Mouse (Mus musculus): ENCODE results near the gene 4933407L21Rik. TPM values are rescaled to one million over a fixed set of nuclear protein-coding genes. Genes with fewer than 3 reads are reported as not detected.

The 4933407L21Rik gene
- polyA plus RNA-seq, 1 experiment from 2014 or later: 8.9 TPM

GRCm38 (mm10) chr1:85899388-85899761 lies 28.9 kb upstream of the 4933407L21Rik start:
- Histone ChIP-seq H3K4me2 (peak overlapping the region; percentile 78), H3K4me3 (0 out of 2 replicates have a peak overlapping the region, but pooled peaks have one; percentile 10), H3K4me1 (peaks cover 73% of the 10 kb centered on the region), H3K9me3 (no peaks in the 10 kb centered on the region), H3K9ac (no peak overlapping the region), H3K27me3 (replicated peaks) (no peaks in the 10 kb centered on the region), H3K36me3 (replicated peaks) (peaks cover 11% of the 10 kb centered on the region; the same call in 1 of the 2 replicates), H3K27ac (peak overlapping the region; percentile 81)
- ATAC-seq (replicated peaks): no peak

DNA sequence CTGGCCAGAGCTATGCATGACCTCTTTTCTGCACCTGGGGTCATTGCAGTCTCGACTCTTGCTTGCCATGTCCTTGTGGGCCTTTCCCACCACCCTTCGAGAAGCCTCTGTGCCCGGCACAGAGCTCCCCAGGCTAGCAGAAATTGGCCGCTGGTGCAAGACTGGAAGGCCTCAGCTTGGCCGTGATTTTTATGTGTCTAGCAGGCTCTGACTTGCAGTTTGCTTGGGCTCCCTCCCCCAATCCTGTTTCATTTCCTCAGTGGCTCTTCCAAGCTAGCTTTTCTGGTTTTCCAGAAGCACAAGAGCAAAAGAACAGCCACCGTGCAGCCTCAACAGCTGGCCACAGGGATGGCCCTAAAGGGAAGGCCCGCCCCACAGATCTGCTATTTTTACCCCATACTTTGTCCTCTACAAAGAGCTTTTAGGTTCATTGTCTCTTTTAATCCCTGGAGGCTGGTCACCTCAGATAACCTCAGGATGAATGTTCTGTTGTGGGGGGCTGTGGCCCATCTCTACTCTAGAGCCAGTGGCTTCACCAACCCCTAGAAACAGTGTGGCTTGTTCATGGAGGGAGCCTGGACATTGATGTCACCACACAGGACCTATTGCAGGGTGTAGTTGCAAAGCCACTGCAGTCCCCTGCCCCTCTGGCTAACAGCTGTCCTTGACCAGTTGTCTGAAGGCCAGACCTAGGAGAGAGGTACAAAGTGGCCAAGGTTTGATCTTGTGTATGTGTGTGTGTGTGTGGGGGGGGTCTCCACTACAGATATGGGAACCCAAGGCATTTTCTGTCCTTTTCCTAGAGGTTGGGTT lies 27.6 kb upstream of the 4933407L21Rik start:
- H3K4me3 ChIP-seq: no peak overlapping the region
- H3K27me3 ChIP-seq (replicated peaks): no peaks in the 10 kb centered on the region
- 56% methylated on average over 7 of the region's 7 CpGs for WGBS
- no peak overlapping the region for H3K4me2 ChIP-seq
- peak overlapping the region; percentile 64 for H3K27ac ChIP-seq
- H3K36me3 ChIP-seq (replicated peaks): peaks cover 24% of the 10 kb centered on the region
- no peak for ATAC-seq (replicated peaks)
- no peaks in the 10 kb centered on the region for H3K9me3 ChIP-seq
- peaks cover 71% of the 10 kb centered on the region for H3K4me1 ChIP-seq
- no peak overlapping the region for H3K9ac ChIP-seq

GRCm38 (mm10) chr1:85901516-85902107 lies 26.7 kb upstream of the 4933407L21Rik start:
- Histone ChIP-seq H3K27ac (peak overlapping the region; percentile 60), H3K9ac (no peak overlapping the region), H3K4me3 (no peak overlapping the region), H3K36me3 (replicated peaks) (peaks cover 32% of the 10 kb centered on the region), H3K4me2 (no peak overlapping the region), H3K4me1 (peaks cover 62% of the 10 kb centered on the region), H3K9me3 (no peaks in the 10 kb centered on the region), H3K27me3 (replicated peaks) (no peaks in the 10 kb centered on the region)
- WGBS: 49% methylated on average over 3 of the region's 3 CpGs
- peak; percentile 22; the same call in 1 of the 2 replicates for ATAC-seq (replicated peaks)

DNA sequence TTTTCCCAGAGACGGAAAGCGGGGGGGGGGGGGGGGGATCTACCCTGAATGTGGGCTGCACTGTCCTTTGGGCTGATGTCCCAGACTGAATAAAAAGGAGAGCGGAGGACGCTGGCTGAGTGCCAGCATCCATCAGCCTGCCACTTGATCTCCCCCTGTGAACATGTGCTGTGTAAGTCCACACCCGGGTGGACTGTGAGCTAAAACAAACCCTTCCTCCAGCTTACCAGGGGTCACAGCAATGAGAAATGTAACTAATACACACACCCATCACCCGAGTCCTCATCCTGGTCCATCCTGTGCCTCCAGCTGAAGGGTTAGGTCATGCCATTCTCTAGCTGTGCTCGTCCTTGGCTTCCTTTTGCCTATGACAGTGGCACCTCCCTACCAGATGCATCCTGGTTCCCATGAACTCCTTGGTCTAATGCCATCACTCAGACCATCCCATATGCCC lies 26.1 kb upstream of the 4933407L21Rik start:
- peaks cover 57% of the 10 kb centered on the region for H3K4me1 ChIP-seq
- H3K27ac ChIP-seq: peak overlapping the region; percentile 60; the same call in 1 of the 2 replicates
- no peak overlapping the region for H3K9ac ChIP-seq
- 25% methylated on average over 7 of the region's 7 CpGs for WGBS
- no peaks in the 10 kb centered on the region for H3K27me3 ChIP-seq (replicated peaks)
- no peak overlapping the region for H3K4me3 ChIP-seq
- no peak overlapping the region for H3K4me2 ChIP-seq
- H3K9me3 ChIP-seq: no peaks in the 10 kb centered on the region
- ATAC-seq (replicated peaks): peak; percentile 47; the same call in 1 of the 2 replicates
- H3K36me3 ChIP-seq (replicated peaks): peaks cover 38% of the 10 kb centered on the region

DNA sequence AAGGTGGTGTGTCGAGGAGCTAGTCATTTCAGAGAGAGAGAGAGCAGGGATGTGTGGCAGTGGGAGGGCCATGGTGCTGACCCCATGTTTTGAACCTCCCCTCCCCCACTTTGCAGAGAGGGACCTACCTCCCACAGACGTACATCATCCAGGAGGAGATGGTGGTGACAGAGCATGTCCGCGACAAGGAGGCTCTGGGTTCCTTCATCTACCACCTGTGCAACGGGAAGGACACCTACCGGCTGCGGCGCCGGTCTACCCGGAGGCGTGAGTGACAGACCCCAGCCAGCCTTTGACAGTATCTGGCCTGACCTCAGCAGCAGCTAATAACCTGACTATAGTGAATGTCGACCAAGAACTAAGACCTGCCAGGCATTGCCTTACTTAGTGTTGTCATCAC lies 21.4 kb upstream of the 4933407L21Rik start:
- Histone ChIP-seq H3K4me2 (no peak overlapping the region), H3K36me3 (replicated peaks) (peaks cover 46% of the 10 kb centered on the region), H3K4me1 (peaks cover 10% of the 10 kb centered on the region), H3K9ac (no peak overlapping the region), H3K4me3 (no peak overlapping the region), H3K27ac (no peak overlapping the region), H3K9me3 (no peaks in the 10 kb centered on the region), H3K27me3 (replicated peaks) (no peaks in the 10 kb centered on the region)
- 96% methylated on average over 12 of the region's 12 CpGs for WGBS
- no peak for ATAC-seq (replicated peaks)

DNA sequence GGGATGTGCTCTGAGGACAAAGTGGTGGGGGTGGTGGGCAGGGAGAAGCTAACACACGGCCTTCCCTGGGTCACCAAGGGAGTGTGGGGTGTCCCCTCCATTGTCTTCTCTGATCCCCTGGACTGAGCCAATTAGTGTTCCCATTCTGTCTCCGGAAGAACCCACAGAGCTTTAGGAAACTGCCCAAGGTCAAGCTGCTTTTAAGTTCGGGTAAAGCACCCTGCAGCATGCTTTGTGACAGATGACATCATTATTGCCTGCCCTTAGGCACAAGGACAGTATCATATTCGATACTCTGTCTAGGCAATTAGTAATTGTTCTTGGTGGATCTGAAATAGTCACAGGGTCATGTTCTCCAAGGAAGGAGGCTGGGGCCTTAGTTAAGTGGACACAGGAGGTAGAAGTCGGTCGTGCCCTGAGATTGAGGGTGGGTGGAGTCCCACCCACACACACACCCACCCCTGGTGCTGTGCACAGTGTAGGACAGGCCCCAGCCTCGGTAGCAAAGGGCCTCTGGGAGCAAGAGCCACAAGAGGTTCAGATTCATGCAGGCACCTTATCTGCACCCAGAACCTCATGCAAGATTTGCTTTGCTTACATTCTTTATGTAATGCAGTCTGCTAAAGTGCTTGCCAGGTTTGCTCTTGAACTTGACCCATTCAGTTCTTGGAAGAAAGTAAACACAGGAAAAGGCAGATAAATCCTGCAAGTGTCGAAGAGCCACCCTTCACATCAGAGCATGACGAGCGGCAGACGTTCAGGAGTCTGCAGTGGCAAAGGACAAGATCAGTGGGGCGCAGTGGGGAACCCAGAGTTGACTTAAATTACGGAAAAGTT lies 19.3 kb upstream of the 4933407L21Rik start:
- no peaks in the 10 kb centered on the region for H3K4me1 ChIP-seq
- ATAC-seq (replicated peaks): no peak
- H3K9ac ChIP-seq: no peak overlapping the region
- no peaks in the 10 kb centered on the region for H3K9me3 ChIP-seq
- 59% methylated on average over 13 of the region's 13 CpGs for WGBS
- H3K4me2 ChIP-seq: no peak overlapping the region
- no peaks in the 10 kb centered on the region for H3K27me3 ChIP-seq (replicated peaks)
- peaks cover 38% of the 10 kb centered on the region for H3K36me3 ChIP-seq (replicated peaks)
- 0 out of 2 replicates have a peak overlapping the region, but pooled peaks have one; percentile 13 for H3K27ac ChIP-seq
- H3K4me3 ChIP-seq: no peak overlapping the region

DNA sequence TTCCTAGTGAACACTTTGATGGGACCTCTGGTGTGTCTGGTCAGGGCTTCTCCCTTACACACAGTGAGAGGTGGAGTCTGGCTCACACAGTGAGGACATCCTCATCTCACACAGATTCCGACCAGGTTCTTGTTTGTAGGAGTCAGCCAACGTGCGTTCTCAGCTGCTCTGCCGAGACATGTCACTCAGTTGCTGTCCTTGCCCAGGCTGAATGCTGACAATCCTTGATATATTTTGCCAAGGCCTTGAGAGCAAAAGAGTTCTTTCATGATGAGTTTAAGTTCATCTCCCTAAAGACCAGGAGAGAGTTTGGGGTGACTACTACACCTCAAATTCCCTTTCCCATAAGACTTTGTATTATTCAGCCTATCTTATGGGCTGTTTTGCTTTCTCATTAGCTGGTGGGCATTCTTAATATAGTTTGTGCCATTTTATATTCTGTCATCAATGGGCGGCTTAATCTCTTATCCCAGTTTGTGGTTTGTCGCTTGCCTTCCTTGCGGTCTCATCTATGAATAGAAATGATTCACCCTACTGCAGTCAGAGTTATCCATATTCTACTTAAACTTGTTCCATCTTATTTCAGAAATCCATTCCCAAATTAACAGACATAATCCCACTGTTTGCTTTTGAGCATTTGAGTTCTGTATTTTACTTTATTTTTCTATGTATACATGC lies 15.1 kb upstream of the 4933407L21Rik start:
- H3K4me3 ChIP-seq: no peak overlapping the region
- H3K9ac ChIP-seq: no peak overlapping the region
- H3K4me1 ChIP-seq: peaks cover 21% of the 10 kb centered on the region
- no peak overlapping the region for H3K4me2 ChIP-seq
- no peak overlapping the region for H3K27ac ChIP-seq
- no peaks in the 10 kb centered on the region for H3K36me3 ChIP-seq (replicated peaks)
- 90% methylated on average over 7 of the region's 7 CpGs for WGBS
- no peaks in the 10 kb centered on the region for H3K27me3 ChIP-seq (replicated peaks)
- H3K9me3 ChIP-seq: no peaks in the 10 kb centered on the region
- ATAC-seq (replicated peaks): no peak

GRCm38 (mm10) chr1:85915890-85916289 lies 12.4 kb upstream of the 4933407L21Rik start:
- H3K4me3 ChIP-seq: no peak overlapping the region
- no peaks in the 10 kb centered on the region for H3K9me3 ChIP-seq
- no peak overlapping the region for H3K4me2 ChIP-seq
- H3K36me3 ChIP-seq (replicated peaks): no peaks in the 10 kb centered on the region
- no peak for ATAC-seq (replicated peaks)
- H3K4me1 ChIP-seq: peaks cover 26% of the 10 kb centered on the region
- no peak overlapping the region for H3K9ac ChIP-seq
- peak overlapping the region; percentile 92 for H3K27ac ChIP-seq
- H3K27me3 ChIP-seq (replicated peaks): no peaks in the 10 kb centered on the region

DNA sequence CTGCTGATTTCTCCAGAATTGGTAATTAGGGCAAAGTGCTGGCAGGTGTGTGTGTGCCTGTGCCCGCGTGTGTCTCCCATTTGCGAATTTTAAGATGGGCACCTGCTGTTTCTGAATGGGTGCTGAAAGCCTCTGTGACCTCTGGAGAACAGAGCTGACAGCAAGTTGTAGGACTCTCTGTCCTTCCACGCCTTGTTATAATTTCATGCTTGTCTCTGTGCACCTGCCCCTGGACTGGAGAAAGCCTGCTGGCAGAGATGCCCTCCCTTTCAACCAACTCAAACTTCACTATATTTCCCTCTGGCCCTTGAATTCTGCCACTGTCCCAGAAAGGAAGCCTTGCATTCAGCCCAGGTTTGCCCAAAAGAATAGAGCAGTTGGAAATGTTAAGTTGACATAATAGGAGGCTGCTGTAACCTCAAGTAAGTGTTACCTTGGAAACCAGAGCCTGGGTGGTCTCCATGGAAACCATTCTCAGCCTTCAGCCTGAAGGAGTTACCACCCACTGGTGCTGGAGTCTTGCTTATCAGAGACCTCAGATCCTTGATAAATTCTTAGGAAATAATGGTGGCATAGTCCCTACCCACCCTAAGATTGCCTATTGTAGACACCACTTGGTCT lies 11.3 kb upstream of the 4933407L21Rik start:
- Histone ChIP-seq H3K27ac (peak overlapping the region; percentile 92), H3K27me3 (replicated peaks) (no peaks in the 10 kb centered on the region), H3K9me3 (no peaks in the 10 kb centered on the region), H3K4me3 (no peak overlapping the region), H3K36me3 (replicated peaks) (no peaks in the 10 kb centered on the region), H3K4me1 (peaks cover 27% of the 10 kb centered on the region), H3K9ac (no peak overlapping the region), H3K4me2 (peak overlapping the region; percentile 28)
- peak; percentile 94 for ATAC-seq (replicated peaks)
- WGBS: under 1% methylated on average over 4 of the region's 4 CpGs

GRCm38 (mm10) chr1:85919621-85920020 lies 8.7 kb upstream of the 4933407L21Rik start:
- no peak for ATAC-seq (replicated peaks)
- Histone ChIP-seq H3K4me1 (peaks cover 38% of the 10 kb centered on the region), H3K27me3 (replicated peaks) (no peaks in the 10 kb centered on the region), H3K9me3 (no peaks in the 10 kb centered on the region), H3K4me2 (no peak overlapping the region), H3K4me3 (no peak overlapping the region), H3K36me3 (replicated peaks) (no peaks in the 10 kb centered on the region), H3K9ac (no peak overlapping the region), H3K27ac (no peak overlapping the region)
- WGBS: 85% methylated on average over 7 of the region's 7 CpGs

- Histone ChIP-seq H3K9ac (no peak overlapping the region), H3K36me3 (replicated peaks) (no peaks in the 10 kb centered on the region), H3K27ac (peak overlapping the region; percentile 59), H3K27me3 (replicated peaks) (no peaks in the 10 kb centered on the region), H3K9me3 (no peaks in the 10 kb centered on the region), H3K4me3 (no peak overlapping the region), H3K4me2 (no peak overlapping the region), H3K4me1 (peaks cover 32% of the 10 kb centered on the region)
- WGBS: 77% methylated on average over 7 of the region's 7 CpGs
- ATAC-seq (replicated peaks): no peak
Observed at GRCm38 (mm10) chr1:85921725-85922124, 6.6 kb upstream of the 4933407L21Rik start.

All from midbrain, embryonic 15.5 days (tissue).